Mouse (Mus musculus) limb, embryonic 14.5 days (tissue): Measurements from ENCODE around the gene Insc. TPM values are rescaled to one million over a fixed set of nuclear protein-coding genes. Genes with fewer than 3 reads are reported as not detected.

ENCODE experiments used
- ATAC-seq: fragments of 200-750 bp; cut with Nextera tagmentation; 2 replicates; pipeline ENCODE4 v1.8.0; 2017; ENCODE audit warnings: low read depth, moderate number of reproducible peaks, moderate TSS enrichment; ENCODE audit not compliant: low FRiP score
- DNase-seq: peaks from one replicate; pipeline ENCODE4 v3.0.0-alpha.2; 2015; ENCODE audit warnings: low spot score
- H3K27ac ChIP-seq: fragments of 300-500 bp; sonication (generic); replicated peaks from 2 replicates; pipeline ENCODE4 v1.5.1; 2014; ENCODE audit warnings: low read depth, mild to moderate bottlenecking, low read length, moderate library complexity, mixed read lengths
- H3K27me3 ChIP-seq: fragments of 300-500 bp; sonication (generic); 2 replicates; pipeline ENCODE4 v1.6.1; 2014; ENCODE audit warnings: low read length, mixed read lengths; ENCODE audit not compliant: control insufficient read depth, insufficient read depth
- H3K36me3 ChIP-seq: fragments of 300-500 bp; sonication (generic); 2 replicates; pipeline ENCODE4 v1.6.1; 2014; ENCODE audit warnings: mild to moderate bottlenecking, low read length, moderate library complexity, mixed read lengths; ENCODE audit not compliant: control insufficient read depth, insufficient read depth
- H3K4me1 ChIP-seq: fragments of 300-500 bp; sonication (generic); 2 replicates; pipeline ENCODE4 v1.6.1; 2014; ENCODE audit warnings: antibody characterized with exemption, low read length, mixed read lengths; ENCODE audit not compliant: control insufficient read depth, insufficient read depth
- H3K4me2 ChIP-seq: fragments of 300-500 bp; sonication (generic); replicated peaks from 2 replicates; pipeline ENCODE4 v1.6.1; 2014; ENCODE audit warnings: low read depth, mild to moderate bottlenecking, low read length, moderate library complexity; ENCODE audit not compliant: severe bottlenecking
- H3K4me3 ChIP-seq: fragments of 300-500 bp; sonication (generic); replicated peaks from 2 replicates; pipeline ENCODE4 v1.5.1; 2014; ENCODE audit warnings: low read length
- H3K9ac ChIP-seq: fragments of 300-500 bp; sonication (generic); 2 replicates; pipeline ENCODE4 v1.6.1; 2014; ENCODE audit warnings: mild to moderate bottlenecking, low read depth, low read length, moderate library complexity; ENCODE audit not compliant: severe bottlenecking
- H3K9me3 ChIP-seq: fragments of 300-500 bp; sonication (generic); 2 replicates; pipeline ENCODE4 v1.6.1; 2016; ENCODE audit warnings: low read length; ENCODE audit not compliant: control insufficient read depth
- POLR2A ChIP-seq: fragments of 200-500 bp; IDR thresholded peaks from 2 replicates; pipeline ENCODE4 v1.8.0; 2012; ENCODE audit warnings: inconsistent platforms, mild to moderate bottlenecking, moderate library complexity, borderline replicate concordance; ENCODE audit not compliant: insufficient read depth, insufficient read length; ENCODE audit errors: extremely low read depth
- WGBS: fragments of 180-500 bp; shearing (Covaris S2); extraction: QIAGEN DNeasy Blood & Tissue Kit; methylation state at CpG from one replicate; pipeline ENCODE4 v1.1.7; 2014; 5-methylcytosine and 5-hydroxymethylcytosine counted together
- polyA plus RNA-seq, 2 experiments: library from polyadenylated mRNA; depleted of rRNA in 1 of 2; stranded (reverse) in 1 of 2; unstranded in 1 of 2; fragments of >200 nt; fragmentation: Nextera tagmentation in 1 of 2; extraction: Ambion mirVana in 1 of 2; gene quantifications; 2 replicates each; pipeline versions ENCODE4 v1.2.1 to v1.2.3; 2012 to 2014

Insc gene
- polyA plus RNA-seq, 2 experiments: 4.8 to 6.3 TPM

- no peak for ATAC-seq
- no peaks in the 10 kb centered on the region for H3K9me3 ChIP-seq
- no peak overlapping the region for H3K27ac ChIP-seq
- no peak for DNase-seq
- H3K4me2 ChIP-seq: no peak overlapping the region
- no peaks in the 10 kb centered on the region for H3K36me3 ChIP-seq
- no peak for TF ChIP-seq POLR2A
- 72% methylated on average over 3 of the region's 3 CpGs for WGBS
- no peaks in the 10 kb centered on the region for H3K27me3 ChIP-seq
- H3K9ac ChIP-seq: no peak overlapping the region
- H3K4me3 ChIP-seq: no peak overlapping the region
- no peaks in the 10 kb centered on the region for H3K4me1 ChIP-seq
Measured at GRCm38 (mm10) chr7:114765273-114765672, 21.8 kb downstream of the Insc start.

GRCm38 (mm10) chr7:114766523-114766922 is 23.0 kb downstream of the Insc start:
- ATAC-seq (no peak), DNase-seq (no peak)
- Histone ChIP-seq H3K27ac (no peak overlapping the region), H3K9ac (no peak overlapping the region), H3K27me3 (no peaks in the 10 kb centered on the region), H3K4me2 (no peak overlapping the region), H3K4me3 (no peak overlapping the region), H3K36me3 (no peaks in the 10 kb centered on the region), H3K9me3 (no peaks in the 10 kb centered on the region), H3K4me1 (no peaks in the 10 kb centered on the region)
- 73% methylated on average over 3 of the region's 3 CpGs for WGBS
- TF ChIP-seq POLR2A: no peak

GRCm38 (mm10) chr7:114768516-114768915 is 25.0 kb downstream of the Insc start:
- Histone ChIP-seq H3K4me1 (no peaks in the 10 kb centered on the region), H3K4me2 (no peak overlapping the region), H3K9me3 (no peaks in the 10 kb centered on the region), H3K27me3 (no peaks in the 10 kb centered on the region), H3K36me3 (no peaks in the 10 kb centered on the region), H3K27ac (no peak overlapping the region), H3K9ac (no peak overlapping the region), H3K4me3 (no peak overlapping the region)
- DNase-seq (no peak), ATAC-seq (no peak)
- TF ChIP-seq POLR2A: no peak
- WGBS: 90% methylated on average over 5 of the region's 5 CpGs

GRCm38 (mm10) chr7:114769041-114769440 is 25.5 kb downstream of the Insc start:
- no peak overlapping the region for H3K4me2 ChIP-seq
- H3K9me3 ChIP-seq: no peaks in the 10 kb centered on the region
- DNase-seq (no peak), ATAC-seq (no peak)
- H3K4me1 ChIP-seq: no peaks in the 10 kb centered on the region
- 80% methylated on average over 4 of the region's 4 CpGs for WGBS
- no peaks in the 10 kb centered on the region for H3K27me3 ChIP-seq
- no peak for TF ChIP-seq POLR2A
- no peaks in the 10 kb centered on the region for H3K36me3 ChIP-seq
- no peak overlapping the region for H3K4me3 ChIP-seq
- H3K9ac ChIP-seq: no peak overlapping the region
- no peak overlapping the region for H3K27ac ChIP-seq

- no peaks in the 10 kb centered on the region for H3K4me1 ChIP-seq
- no peak overlapping the region for H3K27ac ChIP-seq
- 94% methylated on average over 3 of the region's 3 CpGs for WGBS
- no peak overlapping the region for H3K4me3 ChIP-seq
- no peaks in the 10 kb centered on the region for H3K36me3 ChIP-seq
- ATAC-seq: no peak
- DNase-seq: no peak
- TF ChIP-seq POLR2A: no peak
- no peaks in the 10 kb centered on the region for H3K9me3 ChIP-seq
- no peaks in the 10 kb centered on the region for H3K27me3 ChIP-seq
- H3K9ac ChIP-seq: no peak overlapping the region
- H3K4me2 ChIP-seq: no peak overlapping the region
Measured at GRCm38 (mm10) chr7:114770586-114770985, 27.1 kb downstream of the Insc start.

- TF ChIP-seq POLR2A: no peak
- no peak for ATAC-seq
Measured at GRCm38 (mm10) chr7:114771801-114772200, 28.3 kb downstream of the Insc start.

More at GRCm38 (mm10) chr7:114771801-114772200, 28.3 kb downstream of the Insc start:
- Histone ChIP-seq H3K4me2 (no peak overlapping the region), H3K36me3 (no peaks in the 10 kb centered on the region), H3K27ac (no peak overlapping the region), H3K9ac (no peak overlapping the region), H3K27me3 (no peaks in the 10 kb centered on the region), H3K9me3 (no peaks in the 10 kb centered on the region), H3K4me3 (no peak overlapping the region), H3K4me1 (no peaks in the 10 kb centered on the region)
- WGBS: 79% methylated on average over 7 of the region's 7 CpGs
- no peak for DNase-seq
